In the genomic region with DNA sequence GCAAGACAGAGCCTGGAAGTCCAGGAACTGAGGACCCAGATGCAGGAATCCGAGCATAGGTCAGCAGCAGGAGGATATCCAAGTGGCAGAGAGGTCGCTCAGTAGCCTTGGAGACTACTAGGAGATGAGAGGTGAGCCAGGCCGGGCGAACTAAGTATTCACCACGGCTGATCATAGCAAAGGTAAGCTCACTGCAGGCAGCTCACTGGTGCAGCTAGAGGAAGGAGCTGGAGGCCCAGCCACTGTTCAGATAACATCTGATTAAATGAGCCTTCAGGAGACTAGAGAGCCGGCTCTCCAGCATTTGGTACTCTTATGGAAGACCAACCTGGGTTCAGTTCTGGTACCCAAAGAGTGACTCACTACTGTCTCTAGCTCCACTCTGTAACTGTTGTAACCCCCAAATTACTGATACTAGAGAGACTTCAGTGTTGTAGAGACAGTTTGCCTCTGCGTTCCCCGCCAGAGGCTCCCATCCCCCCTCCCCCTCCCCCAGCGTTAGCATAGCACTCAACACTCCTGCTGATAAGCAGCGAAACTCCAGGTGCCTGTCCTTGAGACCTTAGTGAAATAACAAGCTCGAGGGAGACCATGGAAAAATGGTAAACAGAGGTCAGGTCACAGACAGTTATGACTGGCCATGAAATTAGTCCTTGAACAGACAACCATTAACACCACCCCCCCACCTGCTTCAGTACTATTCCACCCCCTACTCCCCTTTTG, we compare ENCODE assay signal across 23 mouse cellular contexts. TPM values are rescaled to one million over a fixed set of nuclear protein-coding genes. Genes with fewer than 3 reads are reported as not detected.
DNase-seq lines count a peak whose midpoint lies in the region; ATAC-seq and TF ChIP-seq lines count a peak whose summit lies in the region.
"Had no signal": no experiment of that assay in that cellular context is flagged by ENCODE, and none has a peak within 500 bp of the region (broad histone marks: within the 10 kb centered on the region; RNA-seq: fewer than 3 reads in every experiment).

No protein-coding gene starts in this region.

- ATAC-seq in erythroblast, adult 5-6 weeks (replicated peaks; ENCODE audit: low FRiP score, poor library complexity, severe bottlenecking): no peak
- no peak for ATAC-seq in liver, postnatal 0 days
- 0 out of 2 replicates have a peak, but pooled peaks have one; percentile 46 for ATAC-seq in liver, embryonic 11.5 days (replicated peaks; ENCODE audit: low FRiP score)
- no peak for ATAC-seq in kidney, embryonic 14.5 days (ENCODE audit: low FRiP score, low TSS enrichment)
- no peak for ATAC-seq in forebrain, embryonic 14.5 days
- ATAC-seq: hindbrain, embryonic 16.5 days; intestine, postnatal 0 days had no signal

- no peaks in the 10 kb centered on the region for H3K36me3 ChIP-seq in erythroblast, embryonic 14.5 days (ENCODE audit: control insufficient read depth)
- H3K36me3 ChIP-seq in liver, postnatal 0 days (replicated peaks; ENCODE audit: insufficient read depth, low read length): no peaks in the 10 kb centered on the region
- no peaks in the 10 kb centered on the region for H3K36me3 ChIP-seq in liver, embryonic 11.5 days (ENCODE audit: control insufficient read depth, insufficient read depth, low read length)
- H3K36me3 ChIP-seq in kidney, embryonic 14.5 days (ENCODE audit: control insufficient read depth, insufficient read depth, low read length): no peaks in the 10 kb centered on the region
- H3K36me3 ChIP-seq in forebrain, embryonic 14.5 days (ENCODE audit: control insufficient read depth, insufficient read depth, low read length): no peaks in the 10 kb centered on the region
- H3K36me3 ChIP-seq: forebrain, embryonic 12.5 days; neural tube, embryonic 12.5 days had no signal

- DNase-seq in liver: peak; percentile 61
- no peak for DNase-seq in liver, postnatal 0 days
- no peak for DNase-seq in liver, embryonic 11.5 days (ENCODE audit: low spot score)
- no peak for DNase-seq in thymus, postnatal 0 days (ENCODE audit: low spot score)
- DNase-seq in forebrain, embryonic 14.5 days (ENCODE audit: low spot score): no peak
- DNase-seq: adrenal gland, postnatal 14 days; cerebellum, adult 11-12 months; cerebellum, postnatal 14 days; gastrocnemius, postnatal 14 days; heart, adult 18-20 months; lung, adult 2 months; right cerebral cortex, postnatal 4 days; thymus, postnatal 25 days had no signal

- TF ChIP-seq CTCF in liver, postnatal 0 days (IDR thresholded peaks at IDR 0.05; ENCODE audit: low read depth): no peak

- peaks cover 62% of the 10 kb centered on the region for H3K4me1 ChIP-seq in erythroblast, embryonic 14.5 days (ENCODE audit: control insufficient read depth)
- peaks cover 32% of the 10 kb centered on the region for H3K4me1 ChIP-seq in liver, postnatal 0 days (ENCODE audit: insufficient read depth)
- H3K4me1 ChIP-seq in liver, embryonic 11.5 days (replicated peaks; ENCODE audit: control insufficient read depth, insufficient read depth, low read length): peaks cover 36% of the 10 kb centered on the region
- no peaks in the 10 kb centered on the region; the same call in 1 of the 2 replicates for H3K4me1 ChIP-seq in kidney, embryonic 14.5 days (ENCODE audit: control insufficient read depth, insufficient read depth, low read length)
- peaks cover 6% of the 10 kb centered on the region for H3K4me1 ChIP-seq in forebrain, embryonic 14.5 days (ENCODE audit: control insufficient read depth, insufficient read depth, low read length)

- no peak for TF ChIP-seq EP300 in liver, postnatal 0 days (IDR thresholded peaks at IDR 0.05; ENCODE audit: low read depth)

- no peak overlapping the region for H3K4me2 ChIP-seq in liver, postnatal 0 days (ENCODE audit: low read depth, low read length)
- H3K4me2 ChIP-seq in liver, embryonic 11.5 days: peak overlapping the region; percentile 52
- no peak overlapping the region for H3K4me2 ChIP-seq in kidney, embryonic 14.5 days (replicated peaks; ENCODE audit: low read depth, low read length)
- no peak overlapping the region for H3K4me2 ChIP-seq in forebrain, embryonic 14.5 days (ENCODE audit: low read length)
- H3K4me2 ChIP-seq: forebrain, embryonic 12.5 days; neural tube, embryonic 12.5 days had no signal

- H3K27ac ChIP-seq in liver, postnatal 0 days (ENCODE audit: low read depth): no peak overlapping the region
- no peak overlapping the region for H3K27ac ChIP-seq in liver, embryonic 11.5 days (ENCODE audit: low read depth, low read length)
- H3K27ac ChIP-seq in kidney, embryonic 14.5 days (ENCODE audit: low read depth, low read length): no peak overlapping the region
- no peak overlapping the region for H3K27ac ChIP-seq in forebrain, embryonic 14.5 days (ENCODE audit: low read depth, low read length)
- H3K27ac ChIP-seq: forebrain, embryonic 12.5 days; neural tube, embryonic 12.5 days had no signal

- H3K4me3 ChIP-seq in erythroblast, embryonic 14.5 days (replicated peaks): peak overlapping the region; percentile 0
- H3K4me3 ChIP-seq in liver, postnatal 0 days (ENCODE audit: low read depth, low read length): no peak overlapping the region
- no peak overlapping the region for H3K4me3 ChIP-seq in liver, embryonic 11.5 days (ENCODE audit: low read depth, low read length)
- H3K4me3 ChIP-seq in kidney, embryonic 14.5 days (ENCODE audit: low read length): no peak overlapping the region
- H3K4me3 ChIP-seq in forebrain, embryonic 14.5 days (ENCODE audit: low read depth, low read length): no peak overlapping the region
- H3K4me3 ChIP-seq: forebrain, embryonic 12.5 days; megakaryocyte, embryonic 14.5 days; neural tube, embryonic 12.5 days had no signal

- WGBS in liver, postnatal 0 days (ENCODE audit: insufficient replicate concordance): 27% methylated on average over 11 of the region's 11 CpGs
- 10% methylated on average over 11 of the region's 11 CpGs for WGBS in liver, embryonic 11.5 days
- 35% methylated on average over 11 of the region's 11 CpGs for WGBS in kidney, embryonic 14.5 days
- WGBS in forebrain, embryonic 14.5 days: 25% methylated on average over 11 of the region's 11 CpGs

- peaks cover 49% of the 10 kb centered on the region for H3K27me3 ChIP-seq in erythroblast, embryonic 14.5 days (ENCODE audit: control insufficient read depth)
- H3K27me3 ChIP-seq in liver, postnatal 0 days (ENCODE audit: insufficient read depth, low read length): peaks cover 30% of the 10 kb centered on the region
- H3K27me3 ChIP-seq in liver, embryonic 11.5 days (replicated peaks; ENCODE audit: control insufficient read depth, insufficient read depth, low read length): peaks cover 39% of the 10 kb centered on the region
- peaks cover 15% of the 10 kb centered on the region for H3K27me3 ChIP-seq in kidney, embryonic 14.5 days (ENCODE audit: control insufficient read depth, insufficient read depth, low read length)
- H3K27me3 ChIP-seq in forebrain, embryonic 14.5 days (replicated peaks; ENCODE audit: control insufficient read depth, insufficient read depth, low read length): no peaks in the 10 kb centered on the region

- H3K9ac ChIP-seq in liver, postnatal 0 days (replicated peaks): no peak overlapping the region
- peak overlapping the region; percentile 20; the same call in 1 of the 2 replicates for H3K9ac ChIP-seq in liver, embryonic 11.5 days (ENCODE audit: low read depth, low read length)
- H3K9ac ChIP-seq in kidney, embryonic 14.5 days (ENCODE audit: low read depth, low read length): no peak overlapping the region
- H3K9ac ChIP-seq in forebrain, embryonic 14.5 days (ENCODE audit: low read length): no peak overlapping the region
- H3K9ac ChIP-seq: forebrain, embryonic 12.5 days; neural tube, embryonic 12.5 days had no signal

- H3K9me3 ChIP-seq in erythroblast, embryonic 14.5 days (ENCODE audit: control insufficient read depth, low read length): peaks cover 3% of the 10 kb centered on the region; the same call in 1 of the 2 replicates
- no peaks in the 10 kb centered on the region for H3K9me3 ChIP-seq in liver, postnatal 0 days (ENCODE audit: low read length)
- no peaks in the 10 kb centered on the region for H3K9me3 ChIP-seq in liver, embryonic 11.5 days (ENCODE audit: control insufficient read depth, low read length)
- no peaks in the 10 kb centered on the region for H3K9me3 ChIP-seq in kidney, embryonic 14.5 days (ENCODE audit: control insufficient read depth, low read length)
- H3K9me3 ChIP-seq in forebrain, embryonic 14.5 days (replicated peaks; ENCODE audit: control insufficient read depth, low read length): no peaks in the 10 kb centered on the region
- H3K9me3 ChIP-seq: forebrain, embryonic 12.5 days; neural tube, embryonic 12.5 days had no signal

RNA-seq across cellular contexts. Expression of a gene that starts 6.4 kb away (rescaled TPM):
- polyA plus RNA-seq in erythroblast, embryonic 14.5 days (2012): 14.0 and 19.6 TPM in 2 replicates
- total RNA-seq in erythroblast, adult 5-6 weeks (2015; ENCODE audit: low replicate concordance): 9.6 and 12.5 TPM in 2 replicates
- 19.2 and 30.5 TPM in 2 replicates for total RNA-seq in erythroblast, adult 5-6 weeks (2017; ENCODE audit: low replicate concordance)
- 5.5 and 6.0 TPM in 2 replicates for polyA plus RNA-seq in liver, postnatal 0 days (2015; fragmentation: Nextera tagmentation; extraction: Ambion mirVana)
- 6.7 and 7.2 TPM in 2 replicates for polyA plus RNA-seq in liver, embryonic 11.5 days (2014; fragmentation: Nextera tagmentation; extraction: Ambion mirVana)
- 9.4 and 11.0 TPM in 2 replicates for polyA plus RNA-seq in thymus, postnatal 0 days (2015; fragmentation: Nextera tagmentation; extraction: Ambion mirVana)
- 6.0 and 7.6 TPM in 2 replicates for polyA plus RNA-seq in kidney, embryonic 14.5 days (2014; fragmentation: Nextera tagmentation; extraction: Ambion mirVana)
- 20.1 and 20.5 TPM in 2 replicates for polyA plus RNA-seq in forebrain, embryonic 14.5 days (2014; fragmentation: Nextera tagmentation; extraction: Ambion mirVana)

RNA-seq across cellular contexts. Expression of a gene that starts 53.7 kb away (rescaled TPM):
- polyA plus RNA-seq in erythroblast, embryonic 14.5 days (2012): not detected in 2 replicates
- total RNA-seq in erythroblast, adult 5-6 weeks (2015; ENCODE audit: low replicate concordance): not detected in 2 replicates
- not detected in 2 replicates for total RNA-seq in erythroblast, adult 5-6 weeks (2017; ENCODE audit: low replicate concordance)
- 0.26 TPM in 1 of 2 replicates, not detected in the other for polyA plus RNA-seq in liver, postnatal 0 days (2015; fragmentation: Nextera tagmentation; extraction: Ambion mirVana)
- polyA plus RNA-seq in liver, embryonic 11.5 days (2014; fragmentation: Nextera tagmentation; extraction: Ambion mirVana): 2.3 and 3.3 TPM in 2 replicates
- 2.0 and 2.2 TPM in 2 replicates for polyA plus RNA-seq in thymus, postnatal 0 days (2015; fragmentation: Nextera tagmentation; extraction: Ambion mirVana)
- polyA plus RNA-seq in kidney, embryonic 14.5 days (2014; fragmentation: Nextera tagmentation; extraction: Ambion mirVana): 8.5 and 10.0 TPM in 2 replicates
- not detected in 2 replicates for polyA plus RNA-seq in forebrain, embryonic 14.5 days (2014; fragmentation: Nextera tagmentation; extraction: Ambion mirVana)
- total RNA-seq: adrenal gland, postnatal 14 days; gastrocnemius, postnatal 14 days; heart, adult 18-20 months; hematopoietic stem cell, adult 5-6 weeks; layer of hippocampus, postnatal 10 days had no signal

RNA-seq across cellular contexts. Expression of a gene that starts 59.9 kb away (rescaled TPM):
- polyA plus RNA-seq in erythroblast, embryonic 14.5 days (2012): 6.5 and 8.1 TPM in 2 replicates
- total RNA-seq in erythroblast, adult 5-6 weeks (2015; ENCODE audit: low replicate concordance): 15.4 and 25.7 TPM in 2 replicates
- total RNA-seq in erythroblast, adult 5-6 weeks (2017; ENCODE audit: low replicate concordance): 28.7 and 31.4 TPM in 2 replicates
- polyA plus RNA-seq in liver, postnatal 0 days (2015; fragmentation: Nextera tagmentation; extraction: Ambion mirVana): 276 and 291 TPM in 2 replicates
- 235 and 256 TPM in 2 replicates for polyA plus RNA-seq in liver, embryonic 11.5 days (2014; fragmentation: Nextera tagmentation; extraction: Ambion mirVana)
- polyA plus RNA-seq in thymus, postnatal 0 days (2015; fragmentation: Nextera tagmentation; extraction: Ambion mirVana): 208 and 209 TPM in 2 replicates
- polyA plus RNA-seq in kidney, embryonic 14.5 days (2014; fragmentation: Nextera tagmentation; extraction: Ambion mirVana): 152 and 171 TPM in 2 replicates
- 89.2 and 93.6 TPM in 2 replicates for polyA plus RNA-seq in forebrain, embryonic 14.5 days (2014; fragmentation: Nextera tagmentation; extraction: Ambion mirVana)
